Mouse (Mus musculus): ENCODE measurements at regions not wholly inside any gene's neighbourhood (a gene's known extent, or its start where the extent isn't known, plus 50 kb on each side); places are given as distances from the start of the nearest gene placed in this dataset.

DNA sequence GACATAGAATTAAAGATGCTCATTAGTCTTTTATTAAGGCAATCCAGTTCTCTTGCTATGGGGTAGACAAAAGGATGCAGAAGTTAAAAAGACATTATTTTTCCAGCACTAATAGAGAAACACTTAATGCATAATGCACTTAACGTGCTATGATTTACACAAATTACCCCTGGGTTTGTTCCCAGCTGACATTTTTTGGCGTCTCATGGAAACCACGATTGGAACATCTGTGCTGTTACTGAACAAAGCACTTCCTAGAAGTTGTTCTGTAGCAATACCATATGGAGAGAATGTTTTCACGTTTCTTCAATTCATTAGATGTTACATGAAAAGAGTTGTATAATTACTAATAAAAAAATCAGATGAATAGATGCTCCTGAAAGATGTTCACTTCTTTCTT lies 635.2 kb downstream of the Gm597 start:
- no peak for DNase-seq

DNA sequence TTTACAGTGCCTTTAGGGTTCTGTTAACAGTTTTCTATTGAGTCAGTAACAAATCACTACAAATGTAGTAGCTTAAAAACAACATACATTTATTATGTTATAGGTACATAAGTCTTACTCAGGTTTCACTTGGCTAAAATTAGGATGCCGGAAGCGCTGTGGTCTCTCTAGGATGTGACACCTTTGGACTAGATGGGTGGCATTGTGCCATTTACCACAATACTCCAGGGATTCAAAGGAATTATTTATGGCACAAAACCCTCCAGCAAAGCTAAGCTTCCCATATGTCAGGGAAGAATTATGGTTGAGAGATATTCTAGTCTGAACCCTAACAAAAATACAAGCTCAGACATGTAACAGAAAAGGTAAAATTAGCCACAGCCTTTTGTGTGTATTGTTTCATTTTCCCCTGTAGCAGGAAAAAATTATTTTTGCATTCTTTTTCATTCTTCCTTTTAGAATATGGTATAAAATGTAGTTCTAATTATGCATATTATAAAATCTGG lies 678.0 kb downstream of the Gm597 start:
- no peak for DNase-seq

DNA sequence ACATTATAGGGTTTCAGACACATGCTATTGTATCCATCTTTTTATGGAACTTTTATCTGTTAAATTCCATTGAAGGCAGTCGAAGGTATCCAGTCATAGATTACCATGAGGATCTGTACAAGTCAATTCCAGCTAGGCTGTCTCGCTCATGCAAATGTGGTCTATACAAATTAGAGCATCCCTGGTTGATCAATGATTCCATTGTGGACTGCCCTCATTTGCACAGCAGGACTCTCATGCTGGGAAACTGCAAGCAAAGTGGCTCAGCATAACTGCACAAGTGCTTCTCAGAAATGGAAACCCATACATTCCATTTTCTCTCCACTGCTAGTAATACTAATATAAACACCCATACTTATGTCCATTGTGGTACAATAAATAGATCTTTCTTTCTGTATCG lies 695.6 kb downstream of the Gm597 start:
- no peak for DNase-seq

DNA sequence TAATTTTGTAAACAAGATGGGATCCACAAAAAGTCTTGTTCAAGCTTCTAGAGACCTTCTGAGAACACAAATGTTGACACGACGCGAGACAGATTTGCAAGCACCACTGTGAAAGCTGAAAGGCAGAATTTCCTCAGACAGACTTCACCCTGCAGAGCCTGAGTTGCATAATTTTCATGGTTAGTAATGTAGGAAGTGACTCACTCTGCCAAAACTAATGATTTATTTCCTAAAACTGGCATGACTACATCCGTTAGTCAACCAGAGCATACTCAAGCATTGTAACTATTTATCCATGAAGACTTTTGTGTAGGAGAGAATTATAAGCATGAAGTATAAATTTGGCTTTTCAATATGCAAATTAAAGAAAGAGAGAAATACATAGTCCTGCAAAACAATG lies 726.1 kb downstream of the Gm597 start:
- no peak for DNase-seq

DNA sequence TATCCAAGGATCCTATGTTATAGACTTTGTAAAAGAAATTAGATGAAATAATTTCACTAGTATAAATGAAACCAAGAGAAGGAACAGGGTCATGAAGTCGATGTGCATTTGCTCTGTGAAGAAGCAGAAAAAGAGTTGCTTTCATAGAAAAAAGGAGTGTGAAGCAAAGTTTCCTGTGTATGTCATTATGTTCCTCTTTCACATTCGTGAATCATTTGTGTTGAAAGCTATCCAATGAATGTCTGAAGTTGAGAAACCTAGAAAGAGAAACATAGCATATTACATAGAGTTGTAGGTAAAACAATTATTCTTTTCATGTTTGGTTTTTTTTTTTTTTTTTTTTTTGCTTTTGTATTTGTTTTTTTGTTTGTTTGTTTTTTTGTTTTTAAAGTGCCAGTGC lies 732.1 kb downstream of the Gm597 start:
- no peak for DNase-seq

DNA sequence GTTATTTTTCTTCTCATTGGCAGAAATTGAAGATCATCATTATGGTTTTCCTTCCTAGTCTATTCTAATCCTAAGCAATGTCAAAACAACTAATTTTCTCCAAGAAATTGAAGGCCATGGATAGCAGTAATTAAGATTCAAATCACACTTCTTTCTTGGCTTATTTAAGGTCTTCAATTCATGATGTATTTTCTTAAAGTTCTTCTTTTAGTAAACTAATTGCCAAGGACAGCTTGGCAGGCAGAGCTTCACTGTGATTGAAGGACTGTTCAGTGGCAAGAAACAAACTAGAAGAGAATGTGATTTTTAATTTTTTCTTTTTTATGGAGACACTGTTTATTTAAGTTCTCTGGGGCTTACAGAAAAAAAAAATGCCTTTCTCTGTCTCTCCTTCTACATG lies 732.7 kb downstream of the Gm597 start:
- DNase-seq = no peak

DNA sequence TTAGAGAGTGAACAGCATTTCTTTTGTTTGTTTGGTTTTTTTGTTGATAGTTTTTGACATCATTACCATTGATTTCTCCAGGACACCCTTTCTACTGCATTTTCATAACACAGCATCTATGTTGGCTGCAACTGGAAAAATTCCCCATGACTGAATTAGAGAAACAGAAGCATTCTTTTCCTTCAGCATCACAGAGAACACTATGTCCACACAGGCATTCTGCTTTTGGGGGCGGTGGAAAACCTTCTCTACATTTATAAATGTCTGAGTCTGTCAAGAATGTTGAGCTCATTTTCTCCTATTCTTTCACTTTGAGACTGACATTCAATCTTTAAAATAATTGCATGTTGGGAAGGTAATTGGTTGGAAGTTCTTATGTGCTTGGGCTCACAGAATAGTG lies 734.4 kb downstream of the Gm597 start:
- DNase-seq = no peak

DNA sequence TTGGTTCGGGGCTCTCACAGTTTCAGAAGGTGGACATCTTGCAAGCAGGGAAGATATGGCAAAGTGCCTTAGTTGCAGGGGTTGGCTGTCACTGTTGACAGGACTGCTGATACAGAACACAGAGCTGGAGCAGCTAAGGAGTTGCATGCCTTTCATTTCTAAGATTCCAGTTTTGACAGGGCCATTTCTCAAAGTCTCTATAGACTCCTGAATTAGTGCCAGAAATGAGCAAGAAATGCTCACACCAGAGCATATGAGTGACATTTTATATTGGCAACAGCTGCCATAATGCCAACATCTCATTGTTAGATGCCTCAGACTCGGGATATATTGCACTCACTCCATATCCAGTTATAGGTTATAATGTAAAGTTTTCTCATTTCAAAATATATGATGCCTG lies 754.3 kb downstream of the Gm597 start:
- DNase-seq = peak in 1 of 2 experiments; percentile 2

DNA sequence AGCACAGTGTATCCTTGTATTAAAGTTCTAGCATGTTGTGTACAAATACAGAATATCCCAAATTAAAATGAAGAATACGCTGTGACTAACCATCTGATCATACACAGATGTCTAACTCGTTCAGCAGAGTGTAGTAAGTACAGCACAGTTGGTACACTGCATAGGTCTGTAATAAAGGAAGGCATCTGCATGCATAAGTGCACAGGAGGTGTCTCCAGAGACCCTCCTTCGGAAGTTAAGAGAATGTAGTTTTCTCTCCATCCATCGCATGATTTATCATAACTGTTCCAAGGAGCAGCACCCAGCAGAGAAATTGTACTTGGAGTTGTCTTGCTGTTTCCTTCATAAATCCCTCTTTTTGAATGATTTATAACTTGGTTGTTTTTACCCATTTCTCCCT lies 781.6 kb downstream of the Gm597 start:
- DNase-seq = no peak

DNA sequence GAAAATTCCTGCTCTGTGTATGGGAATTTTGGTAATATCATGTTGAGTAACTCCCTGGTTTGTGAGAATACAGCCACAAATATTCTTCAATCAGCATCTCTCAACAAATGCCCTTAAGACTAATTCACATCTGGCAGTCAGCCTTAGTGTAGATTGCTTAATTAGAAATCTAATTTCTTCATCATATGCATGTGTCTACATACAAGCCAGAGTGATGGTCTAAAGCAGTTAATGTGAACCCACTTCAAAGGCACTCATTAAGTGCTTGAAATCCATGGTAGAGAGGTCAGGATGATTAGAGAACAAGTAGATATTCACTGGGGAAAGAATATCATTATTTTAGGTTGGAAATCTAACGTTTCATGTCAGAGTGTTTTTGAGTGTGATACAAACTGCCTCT lies 816.7 kb downstream of the Gm597 start:
- DNase-seq = no peak
